Mouse (Mus musculus) bone marrow macrophage, adult 2 months (primary cell): ENCODE measurements at regions not wholly inside any gene's neighbourhood (a gene's known extent, or its start where the extent isn't known, plus 50 kb on each side); places are given as distances from the start of the nearest gene placed in this dataset.

Source experiments
- H3K27ac ChIP-seq: 2 replicates; pipeline ENCODE4 v1.5.1; 2012; ENCODE audit warnings: low read depth, low read length; ENCODE audit not compliant: insufficient read depth
- H3K4me1 ChIP-seq: 2 replicates; pipeline ENCODE4 v1.6.1; 2012; ENCODE audit warnings: low read length; ENCODE audit not compliant: control insufficient read depth, insufficient read depth
- H3K4me3 ChIP-seq: 2 replicates; pipeline ENCODE4 v1.5.1; 2012; ENCODE audit warnings: mild to moderate bottlenecking, low read length, moderate library complexity; ENCODE audit not compliant: insufficient read depth
- CTCF ChIP-seq: IDR thresholded peaks from 2 replicates; pipeline ENCODE4 v1.5.1; 2012; ENCODE audit warnings: low read depth, mild to moderate bottlenecking, low read length, moderate library complexity
- POLR2A ChIP-seq: IDR thresholded peaks from 2 replicates; pipeline ENCODE4 v1.6.1; 2012; ENCODE audit warnings: mild to moderate bottlenecking, low read depth, low read length, borderline replicate concordance

- Histone ChIP-seq H3K27ac (no peak overlapping the region), H3K4me3 (no peak overlapping the region), H3K4me1 (no peaks in the 10 kb centered on the region)
- TF ChIP-seq POLR2A (no peak), CTCF (no peak)
Observed at GRCm38 (mm10) chr15:86896974-86897373, 647.1 kb upstream of the Fam19a5 start.

- Histone ChIP-seq H3K4me3 (no peak overlapping the region), H3K4me1 (no peaks in the 10 kb centered on the region), H3K27ac (no peak overlapping the region)
- TF ChIP-seq CTCF (no peak), POLR2A (no peak)
Observed at GRCm38 (mm10) chr15:86899961-86900360, 644.1 kb upstream of the Fam19a5 start.

DNA sequence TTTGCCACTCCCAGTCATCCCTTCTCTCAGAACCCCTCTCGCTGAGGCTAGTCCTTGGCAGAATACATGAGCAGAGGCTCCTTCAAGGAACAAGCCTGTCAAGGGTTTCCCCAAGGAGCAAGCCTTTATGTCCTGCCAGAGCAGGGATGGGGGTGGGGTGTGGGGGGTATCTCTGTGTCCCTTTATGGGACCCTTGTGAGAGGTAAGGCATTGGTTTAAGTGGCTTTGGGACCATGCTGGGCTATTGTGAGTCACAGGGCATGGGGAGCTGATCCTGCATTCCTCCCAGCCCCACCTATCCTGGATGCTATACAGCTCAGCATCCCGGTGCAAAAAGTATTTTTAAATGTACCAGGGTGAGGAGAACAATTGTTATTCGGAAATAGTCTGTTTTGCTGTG is 641.1 kb upstream of the Fam19a5 start:
- TF ChIP-seq POLR2A (no peak), CTCF (no peak)
- H3K4me1 ChIP-seq = no peaks in the 10 kb centered on the region
- no peak overlapping the region for H3K4me3 ChIP-seq
- H3K27ac ChIP-seq = no peak overlapping the region

- H3K4me3 ChIP-seq = no peak overlapping the region
- no peaks in the 10 kb centered on the region for H3K4me1 ChIP-seq
- no peak overlapping the region for H3K27ac ChIP-seq
- TF ChIP-seq CTCF (no peak), POLR2A (no peak)
Observed at GRCm38 (mm10) chr15:86913276-86913675, 630.8 kb upstream of the Fam19a5 start.

- no peak overlapping the region for H3K4me3 ChIP-seq
- no peak for TF ChIP-seq CTCF
- TF ChIP-seq POLR2A = no peak
- no peaks in the 10 kb centered on the region for H3K4me1 ChIP-seq
- no peak overlapping the region for H3K27ac ChIP-seq
Observed at GRCm38 (mm10) chr15:86917891-86918290, 626.2 kb upstream of the Fam19a5 start.

GRCm38 (mm10) chr15:86919704-86920103 is 624.4 kb upstream of the Fam19a5 start:
- TF ChIP-seq CTCF (no peak), POLR2A (no peak)
- H3K4me3 ChIP-seq = no peak overlapping the region
- H3K4me1 ChIP-seq = no peaks in the 10 kb centered on the region
- no peak overlapping the region for H3K27ac ChIP-seq

DNA sequence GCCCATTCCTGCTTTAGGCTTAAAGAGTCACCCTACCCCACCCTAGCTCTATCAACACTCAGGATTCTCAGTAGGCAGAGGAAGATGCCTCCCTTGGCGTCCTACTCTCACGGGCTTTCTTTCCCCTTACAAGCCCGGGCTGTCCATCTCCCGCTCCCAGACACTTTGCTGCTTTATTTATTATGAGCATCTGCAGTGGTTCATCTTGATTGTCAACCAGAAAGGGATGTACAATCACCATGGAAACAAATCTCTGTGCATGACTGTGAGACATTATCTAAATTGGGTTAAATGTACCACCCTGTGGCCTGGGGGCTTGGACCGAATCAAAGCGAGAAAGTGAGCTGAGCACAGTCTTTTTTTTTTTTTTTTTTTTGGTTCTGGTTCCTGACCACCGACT is 623.9 kb upstream of the Fam19a5 start:
- H3K4me1 ChIP-seq = no peaks in the 10 kb centered on the region
- no peak overlapping the region for H3K27ac ChIP-seq
- no peak overlapping the region for H3K4me3 ChIP-seq
- TF ChIP-seq CTCF = no peak
- no peak for TF ChIP-seq POLR2A

DNA sequence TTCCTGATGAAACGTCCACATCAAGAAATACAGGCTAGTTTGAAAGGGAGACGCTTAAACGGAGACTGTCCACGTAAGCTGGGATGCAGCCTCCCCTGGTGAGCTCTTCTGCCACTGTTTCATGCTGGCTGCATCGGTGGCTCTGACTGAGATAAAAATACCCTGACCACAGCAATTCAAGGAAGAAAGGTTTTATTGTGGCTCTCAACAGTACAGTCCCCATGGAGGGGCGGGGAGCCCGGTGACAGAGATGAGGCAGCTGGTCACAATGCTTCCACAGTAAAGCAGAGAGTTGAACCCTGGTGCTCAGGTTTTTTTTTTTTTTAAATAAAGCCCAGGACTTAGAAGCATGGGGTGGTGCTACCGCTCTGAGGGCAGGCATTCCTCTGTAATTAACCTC is 622.7 kb upstream of the Fam19a5 start:
- TF ChIP-seq POLR2A = no peak
- no peak for TF ChIP-seq CTCF
- Histone ChIP-seq H3K27ac (no peak overlapping the region), H3K4me3 (no peak overlapping the region), H3K4me1 (no peaks in the 10 kb centered on the region)

DNA sequence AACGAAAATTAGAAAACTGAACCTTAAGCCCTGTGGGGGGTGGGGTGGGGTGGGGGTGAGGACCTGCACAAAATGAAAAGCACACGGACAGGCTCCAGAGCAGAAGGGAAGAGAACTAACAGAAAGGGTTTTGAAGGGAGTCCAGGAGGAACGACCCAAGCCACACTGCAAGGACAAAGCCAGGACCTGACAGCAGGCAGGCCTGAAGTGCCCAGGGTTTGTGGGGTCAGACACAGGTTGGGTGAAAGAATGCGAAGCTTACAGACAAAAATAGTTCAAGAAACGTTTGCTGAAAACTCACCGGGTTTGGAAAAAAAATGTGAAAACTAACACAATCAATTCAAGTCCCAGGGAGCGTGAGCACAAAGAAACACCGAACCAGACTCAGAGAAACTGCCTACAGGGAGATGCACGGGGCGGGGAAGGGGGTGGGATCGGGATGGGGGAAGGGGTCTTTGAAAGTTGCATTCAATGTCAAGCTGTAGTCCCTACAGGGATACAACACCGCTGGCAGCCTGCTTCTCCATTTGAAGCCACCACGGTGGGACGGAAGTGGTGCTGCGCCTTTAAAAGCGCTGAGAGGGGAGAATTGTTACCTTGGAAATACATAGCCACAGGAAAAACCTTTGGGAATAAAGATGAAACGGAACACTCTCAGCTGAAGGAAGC is 618.9 kb upstream of the Fam19a5 start:
- Histone ChIP-seq H3K4me1 (no peaks in the 10 kb centered on the region), H3K27ac (no peak overlapping the region), H3K4me3 (no peak overlapping the region)
- TF ChIP-seq CTCF (no peak), POLR2A (no peak)

DNA sequence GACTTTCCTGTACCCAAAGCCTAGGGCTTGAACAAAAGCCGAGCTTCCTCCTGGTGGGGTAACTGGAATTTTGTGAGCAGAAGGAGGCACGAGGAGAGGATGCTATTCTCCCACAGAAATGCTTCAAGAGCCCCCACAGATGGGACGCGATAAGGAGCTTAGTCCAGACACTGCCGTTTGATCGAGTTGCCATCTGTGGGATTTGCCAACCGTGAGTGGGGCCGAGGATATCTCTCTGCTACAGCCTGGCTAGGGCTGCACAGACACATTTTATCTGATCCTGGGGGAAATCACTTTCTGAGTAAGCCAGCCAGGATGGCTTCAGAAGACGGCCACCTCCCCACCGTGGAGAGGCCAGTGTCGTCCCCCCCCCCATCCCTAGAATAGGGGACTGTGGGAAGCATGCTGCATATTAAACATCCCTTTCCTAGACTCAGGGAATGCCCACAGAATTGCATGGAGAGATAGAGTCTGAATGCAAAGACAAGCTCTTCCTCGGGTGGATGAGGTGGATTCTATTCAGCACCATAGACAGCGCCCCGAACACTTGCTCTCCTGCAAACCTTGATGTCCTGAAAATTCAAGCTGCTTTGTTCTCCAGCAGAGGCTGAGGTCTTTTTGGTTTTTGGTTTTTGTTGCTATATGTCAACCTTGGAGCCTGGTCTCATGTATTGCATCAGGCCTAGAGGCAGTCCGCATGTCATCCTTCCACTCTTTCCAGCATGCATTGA is 611.6 kb upstream of the Fam19a5 start:
- Histone ChIP-seq H3K27ac (no peak overlapping the region), H3K4me1 (no peaks in the 10 kb centered on the region), H3K4me3 (no peak overlapping the region)
- TF ChIP-seq CTCF = no peak
- no peak for TF ChIP-seq POLR2A
